26 mouse cellular contexts compared by ENCODE assay signal in genomic region chr5:139112418-139112817, GRCm38 (mm10). TPM values are rescaled to one million over a fixed set of nuclear protein-coding genes. Genes with fewer than 3 reads are reported as not detected.
DNase-seq lines count a peak whose midpoint lies in the region; ATAC-seq and TF ChIP-seq lines count a peak whose summit lies in the region.
"Had no signal": no experiment of that assay in that cellular context is flagged by ENCODE, and none has a peak within 500 bp of the region (broad histone marks: within the 10 kb centered on the region; RNA-seq: fewer than 3 reads in every experiment).

No protein-coding gene starts in this region.

- no peak overlapping the region for H3K4me3 ChIP-seq in forebrain, embryonic 16.5 days (replicated peaks; ENCODE audit: low read length)
- no peak overlapping the region for H3K4me3 ChIP-seq in forebrain, embryonic 13.5 days
- H3K4me3 ChIP-seq in midbrain, embryonic 11.5 days (ENCODE audit: low read depth, low read length) = no peak overlapping the region
- no peak overlapping the region for H3K4me3 ChIP-seq in midbrain, embryonic 16.5 days (ENCODE audit: low read depth, low read length)
- H3K4me3 ChIP-seq: forebrain, embryonic 12.5 days; heart, adult 2 months; heart, embryonic 10.5 days; heart, embryonic 13.5 days had no signal

- no peak for ATAC-seq in forebrain, embryonic 16.5 days
- no peak for ATAC-seq in forebrain, embryonic 13.5 days
- no peak for ATAC-seq in midbrain, embryonic 11.5 days (ENCODE audit: low FRiP score)
- no peak for ATAC-seq in midbrain, embryonic 16.5 days
- ATAC-seq in Patski = no peak
- ATAC-seq: CD4-positive, CD25-positive, alpha-beta regulatory T cell, adult 4 months; hindbrain, postnatal 0 days; inflammation-experienced regulatory T-cells, adult 6 months; intestine, embryonic 16.5 days had no signal

- DNase-seq in midbrain, embryonic 11.5 days (ENCODE audit: low spot score, missing footprints) = peak; percentile 31
- DNase-seq in Muller cell, postnatal 12 days (ENCODE audit: inconsistent ontology term) = peak; percentile 65
- peak; percentile 22 for DNase-seq in Patski (ENCODE audit: low read depth, low spot score)
- no peak for DNase-seq in right cerebral cortex, postnatal 10 days (ENCODE audit: low spot score in 2 of 2)
- no peak for DNase-seq in kidney, adult 8-10 months
- DNase-seq: adrenal gland, postnatal 10 days; adrenal gland, postnatal 36 days; cerebellum, adult 11 months; cerebellum, adult 2 months; cerebellum, adult 9-11 months; cerebellum, postnatal 25 days; gastrocnemius, postnatal 36 days; heart, adult 2 months; heart, postnatal 14 days; heart, postnatal 4 days had no signal

- no peak overlapping the region for H3K9ac ChIP-seq in forebrain, embryonic 16.5 days (replicated peaks; ENCODE audit: low read depth, low read length)
- H3K9ac ChIP-seq in forebrain, embryonic 13.5 days = no peak overlapping the region
- no peak overlapping the region for H3K9ac ChIP-seq in midbrain, embryonic 11.5 days (ENCODE audit: low read length)
- H3K9ac ChIP-seq in midbrain, embryonic 16.5 days (ENCODE audit: low read depth, low read length) = no peak overlapping the region
- H3K9ac ChIP-seq: forebrain, embryonic 12.5 days; heart, embryonic 13.5 days; hindbrain, embryonic 14.5 days had no signal

- peaks cover 12% of the 10 kb centered on the region for H3K4me1 ChIP-seq in forebrain, embryonic 16.5 days (replicated peaks; ENCODE audit: control insufficient read depth, insufficient read depth, low read length)
- H3K4me1 ChIP-seq in forebrain, embryonic 13.5 days = peaks cover 14% of the 10 kb centered on the region; the same call in 1 of the 2 replicates
- no peaks in the 10 kb centered on the region for H3K4me1 ChIP-seq in midbrain, embryonic 11.5 days (ENCODE audit: control insufficient read depth, insufficient read depth, low read length)
- H3K4me1 ChIP-seq in midbrain, embryonic 16.5 days (ENCODE audit: control insufficient read depth, insufficient read depth, low read length) = peaks cover 9% of the 10 kb centered on the region; the same call in 1 of the 2 replicates
- H3K4me1 ChIP-seq: heart, embryonic 10.5 days; heart, embryonic 13.5 days had no signal

- no peak overlapping the region for H3K4me2 ChIP-seq in forebrain, embryonic 16.5 days (ENCODE audit: low read length)
- no peak overlapping the region for H3K4me2 ChIP-seq in forebrain, embryonic 13.5 days
- no peak overlapping the region for H3K4me2 ChIP-seq in midbrain, embryonic 11.5 days
- H3K4me2 ChIP-seq in midbrain, embryonic 16.5 days (ENCODE audit: low read length) = no peak overlapping the region
- H3K4me2 ChIP-seq: forebrain, embryonic 12.5 days; heart, embryonic 13.5 days; hindbrain, embryonic 14.5 days had no signal

- H3K9me3 ChIP-seq in forebrain, embryonic 16.5 days (ENCODE audit: control insufficient read depth, low read length) = no peaks in the 10 kb centered on the region
- H3K9me3 ChIP-seq in forebrain, embryonic 13.5 days (replicated peaks) = no peaks in the 10 kb centered on the region
- H3K9me3 ChIP-seq in midbrain, embryonic 11.5 days (ENCODE audit: control insufficient read depth, low read length) = no peaks in the 10 kb centered on the region
- no peaks in the 10 kb centered on the region for H3K9me3 ChIP-seq in midbrain, embryonic 16.5 days (replicated peaks; ENCODE audit: control insufficient read depth, low read length, poor library complexity, severe bottlenecking)
- H3K9me3 ChIP-seq: forebrain, embryonic 12.5 days; heart, embryonic 10.5 days; heart, embryonic 13.5 days had no signal

- H3K27me3 ChIP-seq in forebrain, embryonic 16.5 days (replicated peaks; ENCODE audit: control insufficient read depth, insufficient read depth, low read length) = no peaks in the 10 kb centered on the region
- no peaks in the 10 kb centered on the region for H3K27me3 ChIP-seq in forebrain, embryonic 13.5 days
- no peaks in the 10 kb centered on the region for H3K27me3 ChIP-seq in midbrain, embryonic 11.5 days (ENCODE audit: control insufficient read depth, insufficient read depth, low read length)
- no peaks in the 10 kb centered on the region for H3K27me3 ChIP-seq in midbrain, embryonic 16.5 days (ENCODE audit: control insufficient read depth, insufficient read depth, low read depth, low read length)
- H3K27me3 ChIP-seq in Patski = no peaks in the 10 kb centered on the region
- H3K27me3 ChIP-seq: forebrain, embryonic 12.5 days had no signal

- TF ChIP-seq CTCF in Patski (IDR thresholded peaks at IDR 0.05) = no peak

- in situ Hi-C loops in Patski (cut with MboI; ENCODE audit: low pct_unique_long_range_greater_than_20kb) = no loop called here

- H3K36me3 ChIP-seq in forebrain, embryonic 16.5 days (ENCODE audit: control insufficient read depth, insufficient read depth) = no peaks in the 10 kb centered on the region; the same call in 1 of the 2 replicates
- no peaks in the 10 kb centered on the region for H3K36me3 ChIP-seq in forebrain, embryonic 13.5 days (ENCODE audit: poor library complexity, severe bottlenecking)
- H3K36me3 ChIP-seq in midbrain, embryonic 11.5 days (ENCODE audit: control insufficient read depth, insufficient read depth, low read length) = no peaks in the 10 kb centered on the region
- peaks cover 17% of the 10 kb centered on the region for H3K36me3 ChIP-seq in midbrain, embryonic 16.5 days (ENCODE audit: control insufficient read depth, insufficient read depth, low read length)
- H3K36me3 ChIP-seq: heart, embryonic 10.5 days; heart, embryonic 13.5 days had no signal

- 66% methylated on average over 9 of the region's 9 CpGs for WGBS in forebrain, embryonic 16.5 days
- 72% methylated on average over 9 of the region's 9 CpGs for WGBS in forebrain, embryonic 13.5 days
- 71% methylated on average over 9 of the region's 9 CpGs for WGBS in midbrain, embryonic 11.5 days
- WGBS in midbrain, embryonic 16.5 days = 59% methylated on average over 9 of the region's 9 CpGs

- CTCF ChIA-PET in Patski (lab: Charles Lee) = interaction anchor here (1.1 kb wide), 1 partner anchor 25 kb away, joined by 3 read pairs; no protein-coding TSS in a partner anchor

- POLR2A ChIA-PET in Patski (lab: Charles Lee) = no interaction called here

- H3K27ac ChIP-seq in forebrain, embryonic 16.5 days (ENCODE audit: low read length) = peak overlapping the region; percentile 4; the same call in 1 of the 2 replicates
- no peak overlapping the region; the same call in 1 of the 2 replicates for H3K27ac ChIP-seq in forebrain, embryonic 13.5 days
- H3K27ac ChIP-seq in midbrain, embryonic 11.5 days (ENCODE audit: low read depth, low read length) = no peak overlapping the region
- H3K27ac ChIP-seq in midbrain, embryonic 16.5 days (ENCODE audit: low read length) = no peak overlapping the region
- H3K27ac ChIP-seq: forebrain, embryonic 12.5 days; heart, adult 2 months; heart, embryonic 10.5 days; heart, embryonic 13.5 days; hindbrain, embryonic 14.5 days; hindbrain, postnatal 0 days had no signal

RNA-seq across cellular contexts. Expression of gene Prkar1b, which starts 37.4 kb away (rescaled TPM):
- 208 and 245 TPM in 2 replicates for polyA plus RNA-seq in forebrain, embryonic 16.5 days (2015; fragmentation: Nextera tagmentation; extraction: Ambion mirVana)
- 63.4 and 87.2 TPM in 2 replicates for polyA plus RNA-seq in forebrain, embryonic 13.5 days (2015; fragmentation: Nextera tagmentation; extraction: Ambion mirVana)
- 19.5 and 20.2 TPM in 2 replicates for polyA plus RNA-seq in midbrain, embryonic 11.5 days (2014; fragmentation: Nextera tagmentation; extraction: Ambion mirVana)
- polyA plus RNA-seq in midbrain, embryonic 16.5 days (2015; fragmentation: Nextera tagmentation; extraction: Ambion mirVana) = 327 and 368 TPM in 2 replicates
- polyA plus RNA-seq in Patski (2021) = 0.55 TPM

RNA-seq across cellular contexts. Expression of gene Dnaaf5, which starts 37.6 kb away (rescaled TPM):
- 2.7 and 3.3 TPM in 2 replicates for polyA plus RNA-seq in forebrain, embryonic 16.5 days (2015; fragmentation: Nextera tagmentation; extraction: Ambion mirVana)
- polyA plus RNA-seq in forebrain, embryonic 13.5 days (2015; fragmentation: Nextera tagmentation; extraction: Ambion mirVana) = 3.1 and 3.4 TPM in 2 replicates
- polyA plus RNA-seq in midbrain, embryonic 11.5 days (2014; fragmentation: Nextera tagmentation; extraction: Ambion mirVana) = 5.2 and 5.3 TPM in 2 replicates
- polyA plus RNA-seq in midbrain, embryonic 16.5 days (2015; fragmentation: Nextera tagmentation; extraction: Ambion mirVana) = 3.2 and 3.5 TPM in 2 replicates
- 45.6 TPM for polyA plus RNA-seq in Patski (2021)

Comparison
In these comparisons a context has a peak if more than half of its experiments do, and no peak if none do; other contexts are left out.
1. DNase-seq: peak in midbrain, embryonic 11.5 days (single experiment), Muller cell, postnatal 12 days (single experiment) and Patski (single experiment); none in right cerebral cortex, postnatal 10 days (0 of 2) and kidney, adult 8-10 months (0 of 2).
2. RNA of gene Prkar1b, which starts 37.4 kb away (polyA plus RNA-seq): 327 to 368 TPM in midbrain, embryonic 16.5 days, 208 to 245 TPM in forebrain, embryonic 16.5 days, 63.4 to 87.2 TPM in forebrain, embryonic 13.5 days and 19.5 to 20.2 TPM in midbrain, embryonic 11.5 days; 0.55 TPM in Patski (single experiment); every median in the first group is over 10 times any median in the second.